Mouse (Mus musculus): ENCODE measurements around the gene Sytl3. TPM values are rescaled to one million over a fixed set of nuclear protein-coding genes. Genes with fewer than 3 reads are reported as not detected.
"Not testable (repeated sequence)": the region's sequence is repeated elsewhere in the genome, so short reads cannot be mapped to it uniquely, and the experiment has no call there.

Sytl3 gene
- polyA plus RNA-seq, 1 experiment: 0.77 TPM

DNA sequence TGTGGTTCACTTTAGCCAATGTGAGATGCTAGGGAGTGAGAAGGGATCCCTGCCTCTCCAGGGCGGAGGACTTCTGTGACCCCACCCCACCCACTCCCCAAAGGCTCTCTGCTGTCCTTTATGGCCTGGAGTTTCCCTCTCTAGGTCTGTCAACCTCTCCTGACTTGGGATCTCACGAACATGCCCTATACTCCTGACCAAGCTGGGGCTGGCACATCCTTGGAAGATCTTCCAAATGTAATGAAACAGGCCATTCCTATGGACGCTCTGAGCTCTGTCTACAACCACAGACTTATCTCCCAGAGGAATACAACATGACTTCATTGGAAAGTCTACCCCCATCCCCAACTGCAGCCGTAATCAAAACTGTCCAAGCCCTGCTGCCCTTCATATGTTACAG lies 14.2 kb upstream of the Sytl3 start:
- DNase-seq (ENCODE audit: low read depth): not testable (repeated sequence)

DNA sequence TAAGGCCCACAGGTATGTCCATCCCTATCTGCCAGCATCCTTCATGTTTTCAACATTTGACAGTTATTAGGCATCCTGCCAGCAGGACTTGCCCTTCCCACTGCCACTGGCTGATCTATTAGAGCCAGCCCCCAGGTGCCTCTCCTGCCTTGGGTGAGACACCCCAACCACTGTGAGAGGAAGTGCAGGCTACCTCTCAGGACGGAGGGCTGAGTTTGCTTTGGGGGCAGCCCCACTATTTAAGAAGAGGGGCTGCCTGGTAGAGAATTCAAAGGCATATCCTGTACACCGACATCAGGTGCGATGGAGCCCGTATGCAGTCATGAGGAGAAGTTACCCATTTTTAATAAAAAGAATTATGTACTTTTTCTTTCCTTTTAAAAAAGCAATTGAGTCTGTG lies 13.2 kb upstream of the Sytl3 start:
- not testable (repeated sequence) for DNase-seq (ENCODE audit: low read depth)

DNA sequence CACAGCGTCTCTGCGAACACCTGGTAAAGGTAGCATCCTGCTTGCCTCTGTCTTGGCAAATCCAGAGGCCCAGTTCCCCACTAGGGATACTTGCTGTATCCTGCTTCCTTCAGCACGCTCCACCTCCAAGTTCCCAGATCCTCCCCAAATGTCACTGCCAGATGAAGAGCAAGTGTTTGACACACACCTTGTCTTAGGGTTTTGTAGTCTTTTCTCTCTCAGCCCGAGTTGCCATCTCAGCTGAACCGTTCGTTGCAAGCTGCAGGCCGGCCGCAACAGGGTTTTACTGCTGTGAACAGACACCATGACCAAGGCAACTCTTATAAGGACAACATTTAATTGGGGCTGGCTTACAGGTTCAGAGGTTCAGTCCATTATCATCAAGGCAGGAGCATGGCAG lies 12.1 kb upstream of the Sytl3 start:
- DNase-seq (ENCODE audit: low read depth): not testable (repeated sequence)

DNA sequence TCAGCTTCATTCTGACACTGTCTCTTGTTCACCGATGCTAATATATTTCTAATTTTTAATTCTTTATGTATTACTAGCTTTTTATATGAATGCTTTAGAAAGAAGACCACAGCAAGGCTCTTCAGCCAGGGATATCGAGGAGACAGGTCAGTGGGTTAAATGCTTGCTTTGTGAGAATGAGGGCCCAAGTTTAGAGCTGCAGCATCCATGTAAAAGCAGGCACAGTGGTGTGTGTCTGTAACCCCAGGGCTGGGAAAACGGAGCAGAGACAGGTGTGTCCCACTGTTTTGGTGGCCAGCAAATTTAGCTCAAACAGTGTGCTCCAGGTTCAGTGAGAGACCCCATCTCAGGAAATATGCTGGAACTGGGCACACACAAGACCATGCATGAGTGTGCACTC lies 11.4 kb upstream of the Sytl3 start:
- DNase-seq (ENCODE audit: low read depth): not testable (repeated sequence)

DNA sequence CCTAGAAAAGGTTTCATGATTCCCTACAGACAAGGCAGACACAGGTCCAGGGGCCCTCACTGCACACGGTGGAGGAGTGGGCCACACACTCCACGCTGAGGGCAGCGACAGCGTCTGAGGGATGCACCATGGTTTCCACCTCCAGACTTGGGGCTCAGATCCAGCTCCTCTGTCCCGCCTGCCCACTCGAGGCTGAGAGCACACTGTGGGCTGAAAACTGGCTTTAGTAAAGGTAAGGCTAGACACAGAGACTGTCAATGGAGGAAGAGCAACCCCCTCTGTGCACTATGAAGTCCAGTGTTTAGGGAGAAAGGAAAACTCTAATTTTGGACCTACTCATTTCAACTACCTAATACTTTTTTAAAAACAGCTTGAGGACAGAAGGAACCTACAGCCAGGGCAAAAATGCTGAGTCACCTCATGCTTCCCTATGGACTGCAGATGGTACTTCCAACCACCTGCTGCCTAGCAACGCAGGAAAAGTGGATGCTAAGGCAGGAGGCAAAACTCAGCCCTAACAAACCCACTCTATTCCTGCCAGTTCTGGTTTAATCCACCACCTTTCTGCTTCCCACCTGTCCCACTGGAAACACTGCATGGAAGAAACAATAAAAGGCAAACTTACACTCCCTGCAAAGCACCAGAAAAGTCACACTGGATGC lies 7.9 kb upstream of the Sytl3 start:
- DNase-seq (ENCODE audit: low read depth): peak; percentile 1

DNA sequence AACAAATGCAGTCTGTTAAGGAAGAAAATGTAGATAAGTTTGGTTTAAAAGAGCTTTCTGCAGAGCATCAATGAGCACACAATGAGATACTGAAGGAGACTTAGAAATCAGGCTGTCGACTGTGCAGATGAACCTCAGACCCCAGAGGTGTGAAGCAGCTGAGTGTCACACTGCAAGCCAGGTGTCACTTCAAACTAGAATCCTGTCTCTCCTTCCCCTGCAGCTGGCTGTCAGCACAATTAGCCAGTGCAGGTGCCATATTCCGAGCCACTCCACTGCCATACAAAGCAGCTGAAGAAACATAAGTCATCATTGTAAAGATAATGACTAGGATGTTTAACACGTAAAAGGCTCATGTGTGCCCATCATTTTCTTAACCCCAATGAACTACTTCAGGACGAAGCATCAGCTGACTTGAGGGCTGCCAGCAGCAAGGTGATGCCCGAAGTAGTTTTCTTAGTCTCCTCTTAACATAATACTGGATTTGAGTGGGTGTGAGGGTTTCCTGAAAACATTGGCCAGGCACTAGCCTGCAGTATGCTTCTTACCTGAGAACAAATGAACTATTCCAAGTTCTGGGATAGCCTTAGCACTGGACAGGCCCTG lies 5.4 kb upstream of the Sytl3 start:
- peak; percentile 0 for DNase-seq (ENCODE audit: low read depth)

DNA sequence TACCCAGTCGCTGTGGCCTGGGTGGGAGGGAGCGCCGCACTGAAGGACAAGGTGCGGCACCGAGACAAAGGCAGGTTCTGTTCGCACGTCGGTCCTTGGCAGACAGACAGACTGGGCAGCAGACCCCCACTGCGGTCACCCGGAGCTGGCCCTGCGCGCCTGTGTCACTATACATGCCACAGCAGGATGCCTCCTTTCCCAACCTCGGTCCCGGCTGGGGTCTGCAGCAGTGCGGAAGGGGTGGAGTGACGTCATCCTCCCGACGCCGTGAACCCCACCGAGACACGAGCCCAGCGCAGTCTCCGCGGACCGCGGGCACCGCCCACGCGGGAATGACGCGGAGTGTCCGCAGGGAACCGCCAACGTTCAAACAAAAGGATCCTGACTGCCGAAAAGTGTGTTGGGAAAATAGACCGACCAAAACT lies 3.8 kb upstream of the Sytl3 start:
- 0 out of 2 replicates have a peak, but pooled peaks have one; percentile 2 for TF ChIP-seq POLR2A (IDR thresholded peaks at IDR 0.05; ENCODE audit: borderline replicate concordance, extremely low read depth, insufficient read depth, insufficient read length, poor library complexity, severe bottlenecking)
- peak; percentile 96 for DNase-seq (ENCODE audit: low read depth)

DNA sequence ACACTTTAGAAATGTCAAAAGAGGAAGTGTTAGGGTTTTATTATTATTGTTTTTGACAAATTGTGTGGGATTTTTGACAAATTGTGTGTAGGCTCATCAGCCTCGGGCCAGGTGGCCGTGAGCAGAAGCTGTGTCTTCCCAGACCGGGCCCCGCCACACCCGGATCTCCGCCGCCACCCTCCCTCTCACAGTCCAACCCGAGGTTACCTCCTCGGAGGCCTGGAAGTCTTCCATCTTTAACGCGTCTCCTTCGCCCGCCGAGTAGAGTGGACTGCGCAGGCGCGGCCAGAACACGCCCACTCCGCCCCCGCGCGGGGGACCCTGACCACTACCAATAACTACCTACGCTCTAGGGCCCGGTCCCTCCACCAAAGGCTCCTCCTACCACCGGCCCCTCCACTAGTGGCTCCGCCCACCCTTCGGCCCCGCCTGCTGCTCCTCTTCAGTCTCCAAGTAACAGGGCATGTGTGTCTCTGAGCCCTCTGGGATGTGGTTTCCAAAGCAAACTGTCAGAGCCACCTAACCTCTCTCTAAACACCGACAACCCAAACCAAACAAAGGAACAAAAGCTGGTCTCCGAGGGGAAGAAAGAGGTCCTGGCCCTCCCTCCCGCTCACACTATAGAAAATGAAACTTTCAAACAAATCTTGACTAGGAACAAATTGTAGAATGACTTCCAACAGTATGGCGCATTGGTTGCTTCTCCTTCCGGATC lies 3.2 kb upstream of the Sytl3 start, which contains the start of gene Dynlt1f:
Gene Dynlt1f (minus strand): TSS at position 334 of the 715 bp plus-strand sequence.
- peak; percentile 62 for DNase-seq (ENCODE audit: low read depth)

DNA sequence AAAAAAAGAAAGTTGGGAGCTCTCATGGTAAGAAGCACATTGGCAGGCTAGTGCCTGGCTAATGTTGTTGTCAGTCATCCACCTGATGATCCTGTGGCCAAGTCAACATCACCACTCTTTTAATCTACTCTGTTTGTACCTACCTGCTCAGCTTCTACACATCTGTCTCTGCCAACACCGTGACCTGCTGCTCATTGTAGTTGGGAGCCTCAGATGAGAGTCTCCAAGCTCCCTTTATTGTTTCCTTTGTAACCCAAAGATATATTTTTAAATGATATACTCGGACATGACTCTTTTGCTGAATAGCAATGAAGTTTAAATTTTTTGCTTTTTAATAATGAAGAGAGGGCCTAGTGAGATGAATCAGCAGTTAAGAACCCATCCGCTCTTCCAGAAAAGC lies 2.4 kb upstream of the Sytl3 start:
- DNase-seq (ENCODE audit: low read depth): not testable (repeated sequence)

DNA sequence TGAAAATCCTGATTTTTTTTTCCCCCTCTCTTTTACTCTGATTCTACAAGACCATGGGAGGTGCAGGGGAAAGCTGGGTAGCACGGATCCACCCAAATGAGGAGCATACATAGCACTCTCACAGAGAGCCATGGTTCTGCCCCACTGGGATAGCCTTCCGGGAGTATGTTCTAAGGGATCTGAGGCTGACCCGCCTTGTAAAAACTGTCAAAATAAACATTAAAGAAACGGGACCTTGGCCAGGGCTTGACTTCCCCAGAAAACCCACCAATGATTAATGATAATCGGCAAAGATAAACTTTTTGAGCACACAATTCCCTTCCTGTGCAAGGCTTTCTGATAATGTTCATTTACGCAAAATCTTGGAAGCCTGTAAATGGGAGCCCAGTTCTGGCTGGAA lies 1.7 kb downstream of the Sytl3 start:
- not testable (repeated sequence) for DNase-seq (ENCODE audit: low read depth)

DNA sequence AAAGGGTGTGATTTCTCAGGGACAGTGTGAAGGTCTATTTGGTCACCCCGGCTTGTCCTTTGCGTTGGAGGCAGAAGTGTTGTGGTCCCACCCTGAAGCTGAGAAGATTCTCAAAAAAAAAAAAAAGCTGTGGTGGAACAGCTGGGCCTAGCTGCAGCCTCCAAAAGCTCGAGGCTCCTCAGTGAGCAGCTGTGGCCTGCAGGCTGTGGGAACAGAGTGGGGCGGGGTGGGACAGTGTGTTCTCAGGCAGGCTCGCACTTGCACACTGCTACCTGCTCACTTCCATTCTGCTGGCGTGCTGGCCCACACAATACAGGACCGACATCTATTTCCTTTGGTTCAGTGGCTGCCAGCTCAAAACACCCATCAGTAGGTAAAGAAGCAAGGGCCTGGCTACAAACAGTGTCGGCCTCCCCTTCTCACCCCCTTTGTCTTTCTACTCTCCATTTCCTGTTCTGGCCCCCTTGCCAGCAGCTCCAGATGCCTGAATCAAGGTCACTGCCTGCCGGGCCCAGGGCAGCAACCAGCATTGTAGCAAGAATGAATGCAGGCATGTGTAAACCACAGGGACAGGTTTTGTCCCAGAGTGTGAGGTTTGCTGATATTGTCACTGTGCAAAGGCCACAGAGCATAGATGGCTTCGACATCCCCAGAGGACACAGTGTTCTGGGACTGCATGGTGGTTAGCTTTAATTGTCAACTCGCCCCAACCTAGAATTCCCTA lies 2.4 kb downstream of the Sytl3 start:
- peak; percentile 9 for DNase-seq (ENCODE audit: low read depth)

DNA sequence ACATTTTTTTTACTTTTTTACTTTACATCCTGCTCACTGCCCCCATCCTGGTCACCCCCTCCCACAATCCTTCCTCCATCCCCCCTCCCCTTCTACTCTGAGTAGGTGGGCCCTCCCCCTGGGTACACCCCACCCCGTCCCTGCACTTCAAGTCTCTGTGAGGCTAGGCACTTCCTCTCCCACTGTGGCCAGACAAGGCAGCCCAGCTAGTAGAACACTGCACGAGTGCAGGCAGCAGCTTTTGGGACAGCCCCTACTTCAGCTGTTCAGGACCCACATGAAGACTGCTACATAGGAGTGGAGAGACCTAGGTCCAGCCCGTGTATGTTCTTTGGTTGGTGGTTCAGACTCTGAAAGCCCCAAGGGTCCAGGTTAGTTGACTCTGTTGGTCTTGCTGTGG lies 3.9 kb downstream of the Sytl3 start:
- not testable (repeated sequence) for DNase-seq (ENCODE audit: low read depth)

DNA sequence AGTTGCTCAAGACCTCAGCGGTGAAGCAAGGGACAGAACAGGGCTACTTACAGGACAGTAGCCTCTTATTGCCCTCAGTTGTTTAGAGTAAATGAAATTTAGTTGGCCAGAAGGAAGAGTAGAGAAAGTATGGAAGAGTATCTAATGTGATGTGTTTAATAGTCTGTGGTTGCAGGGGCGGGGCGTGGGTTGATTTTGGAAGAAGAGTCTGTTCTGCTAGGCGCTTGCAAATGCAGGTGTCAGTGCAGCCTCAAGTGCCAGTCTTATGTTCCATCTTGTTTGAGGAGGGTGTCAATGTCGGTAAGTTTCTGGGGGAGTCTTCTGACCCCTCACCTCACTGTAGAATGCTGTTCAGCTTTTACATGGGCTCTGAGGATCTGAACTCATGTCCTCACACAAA lies 6.5 kb downstream of the Sytl3 start:
- not testable (repeated sequence) for DNase-seq (ENCODE audit: low read depth)

DNA sequence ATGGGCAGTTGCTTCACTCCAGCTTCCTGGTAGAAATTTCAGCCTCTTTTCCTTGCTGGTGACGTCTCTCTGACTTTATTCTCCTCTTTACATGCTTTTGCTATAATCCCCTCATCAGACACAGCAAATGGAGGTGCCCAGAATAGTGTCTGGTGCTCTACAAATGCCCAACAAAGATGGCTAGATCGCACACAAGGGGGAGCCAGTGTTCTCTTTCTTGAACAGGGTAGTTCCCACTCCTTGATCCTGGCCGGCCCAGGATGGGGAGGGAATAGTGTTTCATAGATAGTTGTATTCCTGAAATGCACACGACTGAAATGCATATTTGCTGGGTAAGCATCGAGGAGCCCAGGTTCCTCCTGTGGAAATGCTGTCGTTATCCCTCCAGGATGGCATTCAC lies 9.6 kb downstream of the Sytl3 start:
- not testable (repeated sequence) for DNase-seq (ENCODE audit: low read depth)

DNA sequence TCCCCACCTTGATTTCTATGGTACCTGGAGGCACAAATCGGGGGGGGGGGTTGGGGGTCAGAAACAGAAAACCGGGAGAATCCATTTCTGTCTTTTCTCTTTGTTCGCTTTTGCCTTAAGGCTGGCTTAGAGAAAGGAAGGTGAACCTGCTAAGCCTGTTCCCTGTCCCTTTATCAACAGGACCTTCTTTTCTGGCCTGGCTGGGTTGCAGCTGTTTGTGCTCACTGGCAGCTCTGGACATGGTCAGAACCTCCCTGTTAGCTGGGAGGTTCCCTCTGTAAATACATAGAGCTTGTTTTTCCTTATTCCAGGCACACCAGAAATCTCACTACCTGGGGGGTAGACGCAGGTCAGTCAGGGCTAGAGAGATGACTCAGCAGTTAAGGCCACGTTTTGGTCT lies 15.4 kb downstream of the Sytl3 start:
- DNase-seq (ENCODE audit: low read depth): not testable (repeated sequence)

DNA sequence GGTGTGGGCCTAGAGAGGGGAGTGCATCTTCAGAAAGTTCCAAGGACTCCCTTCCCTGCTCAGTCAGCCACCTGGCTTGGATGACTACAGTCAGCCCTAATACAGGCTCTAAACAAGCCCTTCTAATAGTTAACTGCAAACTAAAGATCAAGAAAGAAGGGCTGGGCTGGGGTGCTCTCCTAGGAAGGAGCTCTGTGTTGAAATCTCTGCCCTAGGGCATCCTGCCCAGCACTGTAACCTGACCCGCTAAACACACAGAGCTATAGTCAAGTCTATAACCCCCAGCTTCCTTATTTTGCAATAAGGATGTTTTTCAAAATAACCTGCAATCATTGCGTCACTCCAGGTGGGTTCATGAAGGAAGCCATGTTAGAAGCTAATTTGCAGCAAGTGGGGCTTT lies 19.2 kb downstream of the Sytl3 start:
- not testable (repeated sequence) for DNase-seq (ENCODE audit: low read depth)

DNA sequence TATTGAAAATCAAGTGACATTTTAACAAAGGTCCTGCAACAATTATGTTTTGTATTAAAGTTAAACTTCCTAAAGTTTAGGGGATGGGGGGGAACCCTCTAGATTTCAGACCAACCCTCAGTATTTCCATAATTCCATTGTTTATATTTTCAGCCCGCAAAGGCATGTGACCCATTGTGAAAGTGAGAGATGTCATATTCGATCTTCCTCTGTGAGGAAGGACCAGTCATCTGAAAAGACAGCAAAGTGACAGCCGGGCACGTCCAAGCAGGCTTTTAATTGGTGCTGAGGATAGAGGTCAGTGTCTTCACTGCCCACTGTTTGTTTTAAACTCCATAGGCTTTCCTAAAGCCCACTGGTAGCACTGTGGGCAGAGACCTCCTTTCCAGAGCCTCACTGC lies 22.8 kb downstream of the Sytl3 start:
- not testable (repeated sequence) for DNase-seq (ENCODE audit: low read depth)

DNA sequence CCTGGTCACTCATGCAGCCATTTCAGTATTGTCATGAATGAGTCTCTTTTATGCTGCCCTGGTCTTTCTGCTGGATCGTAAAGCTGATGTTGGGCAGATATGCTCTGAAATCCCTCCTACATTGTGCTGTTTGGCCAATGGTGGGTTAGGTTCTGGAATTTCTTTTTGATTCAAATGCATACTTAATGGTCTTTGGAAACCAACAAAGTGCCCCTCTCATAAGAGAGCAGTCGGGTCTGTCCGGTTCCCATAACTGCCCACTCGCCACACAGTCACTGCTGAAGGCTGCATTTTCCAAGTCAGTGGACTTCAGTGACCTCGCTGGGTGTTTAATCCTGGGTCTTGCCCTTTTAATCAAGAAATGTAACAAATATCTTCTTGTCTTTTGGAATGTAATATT lies 24.8 kb downstream of the Sytl3 start:
- DNase-seq (ENCODE audit: low read depth): not testable (repeated sequence)

DNA sequence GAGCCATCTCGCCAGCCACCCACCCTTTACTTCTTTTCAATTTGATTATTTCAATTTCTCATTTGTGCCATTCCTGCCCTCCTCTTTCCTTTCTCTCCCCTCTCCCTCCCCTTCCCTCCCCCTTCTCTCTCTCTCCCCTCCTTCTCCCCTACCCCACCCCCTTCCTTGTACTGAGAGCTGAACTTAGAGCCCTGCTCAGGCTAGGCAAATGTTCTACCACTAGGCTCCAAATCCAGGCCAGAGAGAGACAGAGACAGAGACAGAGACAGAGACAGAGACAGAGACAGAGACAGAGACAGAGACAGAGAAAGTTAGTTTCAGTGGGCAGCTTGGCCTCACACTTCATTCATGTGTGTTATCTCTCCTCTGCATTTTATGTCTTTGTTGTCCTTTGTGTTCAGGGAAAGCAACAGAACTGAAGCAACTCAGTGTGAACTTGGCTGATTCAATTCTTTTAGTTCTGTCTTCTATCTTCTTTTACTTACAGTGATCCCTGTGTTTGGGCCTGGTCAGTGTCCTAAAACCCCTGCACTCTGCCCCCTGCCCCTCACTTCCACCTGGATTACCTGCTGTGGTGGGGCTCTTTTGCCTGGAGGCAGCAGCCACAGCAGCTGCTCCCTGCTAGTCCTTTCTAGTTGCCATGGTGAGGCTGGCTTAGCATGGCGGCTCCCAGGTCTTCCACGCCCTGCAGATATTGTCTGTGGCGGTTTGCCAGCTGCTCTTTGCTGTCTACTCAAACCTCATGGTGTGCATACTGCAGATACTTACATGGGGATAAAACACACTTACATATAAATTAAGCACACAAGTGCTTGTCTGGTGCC lies 25.8 kb downstream of the Sytl3 start:
- peak; percentile 21 for DNase-seq (ENCODE audit: low read depth)

DNA sequence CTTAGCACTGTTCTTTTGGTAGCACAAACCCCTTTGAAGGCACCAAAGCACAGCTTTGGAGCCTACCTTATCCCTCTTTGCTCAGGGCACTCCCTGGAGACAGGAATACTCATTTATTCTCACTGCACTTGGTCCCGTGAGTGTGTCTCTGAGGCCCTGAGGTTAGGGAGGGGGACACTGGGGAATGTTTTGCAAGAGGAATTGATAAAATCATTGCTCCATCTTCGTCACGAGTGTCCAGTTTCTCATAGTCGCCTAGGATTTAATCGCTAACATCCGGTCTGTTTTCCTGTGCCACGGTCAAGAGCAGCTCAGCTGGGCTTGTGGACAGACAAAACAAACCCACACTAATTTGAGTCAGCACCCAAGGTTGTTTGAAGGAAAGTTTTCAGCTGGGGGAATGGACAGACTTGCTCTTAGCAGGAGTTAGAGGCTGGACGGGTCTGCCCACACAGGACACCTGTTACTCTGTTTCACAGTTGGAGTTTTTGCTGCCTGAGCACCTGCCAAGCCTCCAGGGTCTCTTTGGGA lies 26.5 kb downstream of the Sytl3 start:
- DNase-seq (ENCODE audit: low read depth): not testable (repeated sequence)

Measured in brain, embryonic 14.5 days (tissue).